Mouse (Mus musculus) retina, adult 2 months (tissue): ENCODE measurements around the gene Ttll5.

Experiments used
- DNase-seq: peaks from one replicate; pipeline ENCODE4 v3.0.0-alpha.2; 2012; ENCODE audit warnings: low read depth, low spot score

Ttll5 gene

GRCm38 (mm10) chr12:86047376-86047775, 222.9 kb downstream of the Ttll5 start:
- no peak for DNase-seq

- no peak for DNase-seq
Observed at GRCm38 (mm10) chr12:86049813-86050212, 225.4 kb downstream of the Ttll5 start.

GRCm38 (mm10) chr12:86051477-86051876, 227.0 kb downstream of the Ttll5 start:
- DNase-seq = no peak

GRCm38 (mm10) chr12:86055306-86055705, 230.8 kb downstream of the Ttll5 start:
- DNase-seq = no peak

GRCm38 (mm10) chr12:86056976-86057375, 232.5 kb downstream of the Ttll5 start:
- DNase-seq = no peak

- DNase-seq = no peak
Observed at GRCm38 (mm10) chr12:86057516-86057915, 233.1 kb downstream of the Ttll5 start.

- no peak for DNase-seq
Observed at GRCm38 (mm10) chr12:86059341-86059740, 234.9 kb downstream of the Ttll5 start.

GRCm38 (mm10) chr12:86064796-86065195, 240.3 kb downstream of the Ttll5 start:
- DNase-seq = no peak

- no peak for DNase-seq
Observed at GRCm38 (mm10) chr12:86071432-86071831, 247.0 kb downstream of the Ttll5 start.

- no peak for DNase-seq
Observed at GRCm38 (mm10) chr12:86074681-86075080, 250.2 kb downstream of the Ttll5 start.

GRCm38 (mm10) chr12:86075358-86075757, 250.9 kb downstream of the Ttll5 start:
- DNase-seq = no peak

- DNase-seq = no peak
Observed at GRCm38 (mm10) chr12:86076321-86076901, 252.0 kb downstream of the Ttll5 start.

- no peak for DNase-seq
Observed at GRCm38 (mm10) chr12:86077322-86077721, 252.9 kb downstream of the Ttll5 start.

GRCm38 (mm10) chr12:86077736-86078135, 253.3 kb downstream of the Ttll5 start:
- no peak for DNase-seq

- no peak for DNase-seq
Observed at GRCm38 (mm10) chr12:86078176-86078552, 253.7 kb downstream of the Ttll5 start.

- DNase-seq = peak; percentile 62
Observed at GRCm38 (mm10) chr12:86078553-86079201, 254.2 kb downstream of the Ttll5 start, which contains the start of gene Tgfb3. Tgfb3 (minus strand) TSS chr12:86079041.

GRCm38 (mm10) chr12:86079202-86079667, 254.8 kb downstream of the Ttll5 start:
- DNase-seq = peak; percentile 67

- peak; percentile 76 for DNase-seq
Observed at GRCm38 (mm10) chr12:86082481-86083012, 258.1 kb downstream of the Ttll5 start, which contains the start of gene Ift43. Ift43 (plus strand) TSS chr12:86082541.

- no peak for DNase-seq
Observed at GRCm38 (mm10) chr12:86085873-86086272, 261.4 kb downstream of the Ttll5 start.

- DNase-seq = no peak
Observed at GRCm38 (mm10) chr12:86086550-86086949, 262.1 kb downstream of the Ttll5 start.

- DNase-seq = no peak
Observed at GRCm38 (mm10) chr12:86088042-86088441, 263.6 kb downstream of the Ttll5 start.

GRCm38 (mm10) chr12:86090764-86091163, 266.3 kb downstream of the Ttll5 start:
- no peak for DNase-seq

GRCm38 (mm10) chr12:86091601-86092132, 267.2 kb downstream of the Ttll5 start:
- no peak for DNase-seq
